Mouse (Mus musculus): ENCODE measurements around the gene Lmtk2. TPM values are rescaled to one million over a fixed set of nuclear protein-coding genes. Genes with fewer than 3 reads are reported as not detected.

Gene Lmtk2
- polyA plus RNA-seq, 1 experiment from 2014 or later: 1.2 TPM

DNA sequence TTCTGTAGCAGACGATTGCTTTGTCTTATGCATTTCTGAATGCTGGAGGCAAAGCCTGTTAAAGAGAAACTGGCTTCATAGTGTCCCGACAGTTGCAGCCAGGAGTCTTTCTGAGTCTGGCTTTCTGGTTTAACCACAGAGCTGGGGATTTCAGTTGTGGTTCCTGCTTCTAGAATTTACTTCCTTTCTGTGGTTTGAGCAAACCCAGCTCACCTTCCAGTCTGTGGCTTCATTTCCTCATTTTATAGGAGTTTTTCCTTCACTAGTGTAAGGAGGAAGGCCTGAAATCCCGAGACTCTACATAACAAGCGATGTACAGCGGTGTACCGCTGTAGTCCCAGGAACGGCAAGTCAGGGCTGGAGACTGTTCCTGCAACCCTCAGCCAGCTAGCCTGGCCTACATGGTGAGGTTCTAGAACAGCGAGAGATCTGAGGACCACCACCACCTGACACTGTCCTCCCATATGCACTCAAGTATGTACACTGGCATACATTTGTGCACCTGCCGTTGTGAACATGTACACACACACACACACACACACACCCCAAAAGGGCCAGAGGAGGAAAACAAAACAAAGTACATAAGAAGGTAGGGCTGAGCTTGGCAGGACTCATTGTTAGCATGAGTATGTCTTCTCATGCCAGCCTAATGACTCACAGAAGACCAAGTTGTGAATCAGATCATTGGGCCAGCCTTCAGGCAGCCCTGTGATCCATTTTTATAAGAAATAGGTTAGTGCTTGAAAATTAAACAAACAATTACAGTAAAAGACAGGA lies 25.9 kb downstream of the Lmtk2 start:
- Histone ChIP-seq H3K4me3 (ENCODE audit: low read depth, low read length) (0 out of 2 replicates have a peak overlapping the region, but pooled peaks have one; percentile 13), H3K27me3 (ENCODE audit: insufficient read depth, low read length) (no peaks in the 10 kb centered on the region), H3K4me2 (ENCODE audit: low read depth, low read length) (peak overlapping the region; percentile 60), H3K36me3 (replicated peaks; ENCODE audit: insufficient read depth, low read length) (peaks cover 8% of the 10 kb centered on the region; the same call in 1 of the 2 replicates), H3K9me3 (ENCODE audit: low read length) (no peaks in the 10 kb centered on the region), H3K4me1 (ENCODE audit: insufficient read depth) (no peaks in the 10 kb centered on the region; the same call in 1 of the 2 replicates), H3K27ac (ENCODE audit: low read depth) (no peak overlapping the region), H3K9ac (replicated peaks) (no peak overlapping the region)
- TF ChIP-seq EP300 (IDR thresholded peaks at IDR 0.05; ENCODE audit: low read depth): peak; percentile 35; the same call in 1 of the 2 replicates
- TF ChIP-seq CTCF (IDR thresholded peaks at IDR 0.05; ENCODE audit: low read depth): no peak
- DNase-seq (peak; percentile 18), ATAC-seq (no peak)
- WGBS (ENCODE audit: insufficient replicate concordance): 41% methylated on average over 9 of the region's 9 CpGs

DNA sequence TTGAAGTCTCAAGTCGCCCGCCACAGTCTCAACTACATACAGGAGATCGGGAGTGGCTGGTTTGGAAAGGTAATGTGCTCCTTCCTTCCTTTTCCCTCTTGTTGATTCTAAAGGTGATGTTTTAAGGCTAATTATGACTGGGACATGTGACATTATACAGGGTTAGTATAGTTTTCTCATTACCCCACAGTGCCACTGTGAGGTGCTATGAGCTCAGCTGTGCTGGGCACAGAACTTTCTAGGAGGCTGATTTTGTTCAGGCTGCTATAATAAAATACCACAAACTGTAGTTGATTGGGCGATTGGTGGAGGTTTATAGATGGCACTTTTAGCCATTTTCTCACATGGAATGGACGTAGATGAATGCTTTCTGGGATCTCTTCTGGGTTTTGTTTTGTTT lies 43.3 kb downstream of the Lmtk2 start:
- Histone ChIP-seq H3K4me3 (ENCODE audit: low read depth, low read length) (no peak overlapping the region), H3K9me3 (ENCODE audit: low read length) (no peaks in the 10 kb centered on the region), H3K27ac (ENCODE audit: low read depth) (no peak overlapping the region), H3K4me2 (ENCODE audit: low read depth, low read length) (no peak overlapping the region), H3K36me3 (replicated peaks; ENCODE audit: insufficient read depth, low read length) (peaks cover 30% of the 10 kb centered on the region), H3K27me3 (ENCODE audit: insufficient read depth, low read length) (no peaks in the 10 kb centered on the region), H3K4me1 (ENCODE audit: insufficient read depth) (no peaks in the 10 kb centered on the region), H3K9ac (replicated peaks) (no peak overlapping the region)
- TF ChIP-seq EP300 (IDR thresholded peaks at IDR 0.05; ENCODE audit: low read depth): no peak
- TF ChIP-seq CTCF (IDR thresholded peaks at IDR 0.05; ENCODE audit: low read depth): 0 out of 2 replicates have a peak, but pooled peaks have one; percentile 11
- DNase-seq: no peak
- 88% methylated on average over 5 of the region's 5 CpGs for WGBS (ENCODE audit: insufficient replicate concordance)
- no peak for ATAC-seq

DNA sequence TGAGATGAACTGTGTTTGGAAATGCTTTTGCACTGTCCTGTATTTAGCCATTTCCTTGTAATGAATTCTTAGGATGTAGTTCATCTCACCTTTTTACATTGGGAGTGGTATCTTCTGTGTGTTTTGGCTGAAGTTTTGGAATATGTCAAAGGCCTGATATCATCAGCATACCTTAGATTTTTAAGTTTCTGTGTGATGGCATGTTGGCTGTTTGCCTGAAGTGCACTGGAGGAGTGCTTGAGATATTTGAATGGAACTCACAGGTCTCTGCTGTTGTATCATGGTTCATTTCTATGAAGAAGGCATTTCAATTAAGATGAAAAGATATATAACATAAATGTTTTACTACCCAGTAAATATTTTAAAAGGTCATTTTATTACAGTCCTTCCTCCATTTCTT lies 46.7 kb downstream of the Lmtk2 start:
- ATAC-seq (no peak), DNase-seq (no peak)
- H3K4me2 ChIP-seq (ENCODE audit: low read depth, low read length): no peak overlapping the region
- H3K4me1 ChIP-seq (ENCODE audit: insufficient read depth): no peaks in the 10 kb centered on the region
- no peaks in the 10 kb centered on the region for H3K9me3 ChIP-seq (ENCODE audit: low read length)
- no peak overlapping the region for H3K4me3 ChIP-seq (ENCODE audit: low read depth, low read length)
- H3K36me3 ChIP-seq (replicated peaks; ENCODE audit: insufficient read depth, low read length): peaks cover 48% of the 10 kb centered on the region
- no peak overlapping the region for H3K9ac ChIP-seq (replicated peaks)
- no peaks in the 10 kb centered on the region for H3K27me3 ChIP-seq (ENCODE audit: insufficient read depth, low read length)
- H3K27ac ChIP-seq (ENCODE audit: low read depth): no peak overlapping the region
- TF ChIP-seq CTCF (IDR thresholded peaks at IDR 0.05; ENCODE audit: low read depth) (no peak), EP300 (IDR thresholded peaks at IDR 0.05; ENCODE audit: low read depth) (no peak)

GRCm38 (mm10) chr5:144149530-144149929 lies 49.3 kb downstream of the Lmtk2 start:
- TF ChIP-seq EP300 (IDR thresholded peaks at IDR 0.05; ENCODE audit: low read depth) (no peak), CTCF (IDR thresholded peaks at IDR 0.05; ENCODE audit: low read depth) (no peak)
- Histone ChIP-seq H3K27me3 (ENCODE audit: insufficient read depth, low read length) (no peaks in the 10 kb centered on the region), H3K27ac (ENCODE audit: low read depth) (no peak overlapping the region), H3K4me3 (ENCODE audit: low read depth, low read length) (no peak overlapping the region), H3K4me2 (ENCODE audit: low read depth, low read length) (no peak overlapping the region), H3K9me3 (ENCODE audit: low read length) (no peaks in the 10 kb centered on the region), H3K9ac (replicated peaks) (no peak overlapping the region), H3K36me3 (replicated peaks; ENCODE audit: insufficient read depth, low read length) (peaks cover 49% of the 10 kb centered on the region), H3K4me1 (ENCODE audit: insufficient read depth) (no peaks in the 10 kb centered on the region)
- 95% methylated on average over 4 of the region's 4 CpGs for WGBS (ENCODE audit: insufficient replicate concordance)
- ATAC-seq: no peak
- no peak for DNase-seq

DNA sequence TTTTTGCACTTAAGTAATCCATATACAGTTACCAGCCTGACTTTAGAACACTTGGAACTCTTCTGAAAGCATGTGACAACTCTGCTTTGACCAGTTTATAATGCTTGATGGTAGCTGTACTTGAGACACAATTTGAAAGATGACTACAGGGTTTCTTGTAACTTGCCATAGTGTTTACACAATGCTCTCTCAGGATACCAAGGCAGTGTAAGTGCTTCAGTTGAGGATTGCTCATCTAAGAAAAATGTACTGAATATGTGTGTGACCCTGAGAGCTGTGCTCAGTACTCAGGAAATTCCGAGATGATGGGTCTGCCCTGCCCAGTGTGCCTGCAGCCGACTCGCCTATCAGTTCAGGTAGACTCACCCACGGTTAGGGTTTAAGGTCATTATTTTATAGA lies 51.0 kb downstream of the Lmtk2 start:
- TF ChIP-seq EP300 (IDR thresholded peaks at IDR 0.05; ENCODE audit: low read depth) (no peak), CTCF (IDR thresholded peaks at IDR 0.05; ENCODE audit: low read depth) (no peak)
- H3K4me2 ChIP-seq (ENCODE audit: low read depth, low read length): no peak overlapping the region
- no peaks in the 10 kb centered on the region for H3K9me3 ChIP-seq (ENCODE audit: low read length)
- no peak for ATAC-seq
- no peaks in the 10 kb centered on the region for H3K4me1 ChIP-seq (ENCODE audit: insufficient read depth)
- H3K4me3 ChIP-seq (ENCODE audit: low read depth, low read length): no peak overlapping the region
- no peak overlapping the region for H3K27ac ChIP-seq (ENCODE audit: low read depth)
- H3K36me3 ChIP-seq (replicated peaks; ENCODE audit: insufficient read depth, low read length): peaks cover 40% of the 10 kb centered on the region
- WGBS (ENCODE audit: insufficient replicate concordance): 86% methylated on average over 4 of the region's 4 CpGs
- DNase-seq: no peak
- no peaks in the 10 kb centered on the region for H3K27me3 ChIP-seq (ENCODE audit: insufficient read depth, low read length)
- no peak overlapping the region for H3K9ac ChIP-seq (replicated peaks)

DNA sequence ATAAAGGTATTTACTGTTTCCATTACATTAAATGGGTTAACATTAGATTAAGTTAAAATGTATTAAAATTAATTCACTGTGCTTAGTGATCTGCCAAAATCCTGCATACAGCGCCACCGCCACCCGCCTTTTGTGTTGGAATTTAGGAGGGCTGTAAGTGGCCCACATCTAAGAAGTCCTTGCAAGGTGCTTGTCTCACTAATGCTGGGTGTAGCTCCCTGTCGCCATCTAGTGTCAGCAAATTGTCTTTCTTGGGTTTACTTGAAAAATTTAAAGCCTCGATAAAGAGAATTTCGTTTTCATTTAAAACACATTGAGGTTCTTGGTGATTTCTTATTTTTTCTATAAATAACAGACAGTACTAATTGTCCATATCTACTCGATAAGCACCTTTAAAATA lies 54.3 kb downstream of the Lmtk2 start:
- no peaks in the 10 kb centered on the region for H3K9me3 ChIP-seq (ENCODE audit: low read length)
- TF ChIP-seq EP300 (IDR thresholded peaks at IDR 0.05; ENCODE audit: low read depth) (no peak; the same call in 1 of the 2 replicates), CTCF (IDR thresholded peaks at IDR 0.05; ENCODE audit: low read depth) (peak; percentile 82)
- no peak overlapping the region for H3K4me2 ChIP-seq (ENCODE audit: low read depth, low read length)
- no peaks in the 10 kb centered on the region for H3K4me1 ChIP-seq (ENCODE audit: insufficient read depth)
- ATAC-seq (no peak), DNase-seq (peak; percentile 64)
- H3K4me3 ChIP-seq (ENCODE audit: low read depth, low read length): no peak overlapping the region
- WGBS (ENCODE audit: insufficient replicate concordance): 32% methylated on average over 7 of the region's 7 CpGs
- peaks cover 31% of the 10 kb centered on the region for H3K36me3 ChIP-seq (replicated peaks; ENCODE audit: insufficient read depth, low read length)
- H3K27ac ChIP-seq (ENCODE audit: low read depth): no peak overlapping the region
- no peaks in the 10 kb centered on the region for H3K27me3 ChIP-seq (ENCODE audit: insufficient read depth, low read length)
- H3K9ac ChIP-seq (replicated peaks): no peak overlapping the region

Measured in liver, postnatal 0 days (tissue).